14 mouse cellular contexts compared by ENCODE assay signal in genomic region chr10:63810043-63810617, GRCm38 (mm10).
DNase-seq lines count a peak whose midpoint lies in the region; ATAC-seq lines count a peak whose summit lies in the region.
"Had no signal": no experiment of that assay in that cellular context is flagged by ENCODE, and none has a peak within 500 bp of the region (broad histone marks: within the 10 kb centered on the region; RNA-seq: fewer than 3 reads in every experiment).

No protein-coding gene starts in this region.

- no peaks in the 10 kb centered on the region for H3K27me3 ChIP-seq in embryonic facial prominence, embryonic 14.5 days (replicated peaks; ENCODE audit: control insufficient read depth, insufficient read depth, low read length)
- no peaks in the 10 kb centered on the region for H3K27me3 ChIP-seq in midbrain, embryonic 13.5 days
- H3K27me3 ChIP-seq: neural tube, embryonic 13.5 days had no signal

- H3K4me3 ChIP-seq in embryonic facial prominence, embryonic 14.5 days (ENCODE audit: low read depth, low read length), result no peak overlapping the region
- H3K4me3 ChIP-seq in midbrain, embryonic 13.5 days (replicated peaks), result no peak overlapping the region
- H3K4me3 ChIP-seq: gastrocnemius, adult 2 months; neural tube, embryonic 13.5 days had no signal

- 29% methylated on average over 9 of the region's 9 CpGs for WGBS in embryonic facial prominence, embryonic 14.5 days
- 12% methylated on average over 9 of the region's 9 CpGs for WGBS in midbrain, embryonic 13.5 days

- no peak overlapping the region for H3K4me2 ChIP-seq in embryonic facial prominence, embryonic 14.5 days (ENCODE audit: low read depth, low read length)
- H3K4me2 ChIP-seq in midbrain, embryonic 13.5 days (replicated peaks), result 0 out of 2 replicates have a peak overlapping the region, but pooled peaks have one; percentile 2
- H3K4me2 ChIP-seq: neural tube, embryonic 13.5 days had no signal

- ATAC-seq in cerebellum, adult (ENCODE audit: insufficient number of reproducible peaks, low FRiP score, low TSS enrichment), result peak; percentile 52; the same call in 1 of the 2 replicates
- no peak for ATAC-seq in embryonic facial prominence, embryonic 14.5 days (ENCODE audit: low read depth)
- ATAC-seq in midbrain, embryonic 13.5 days, result 0 out of 2 replicates have a peak, but pooled peaks have one; percentile 17

- no peak overlapping the region for H3K9ac ChIP-seq in embryonic facial prominence, embryonic 14.5 days (ENCODE audit: low read depth, low read length)
- H3K9ac ChIP-seq in midbrain, embryonic 13.5 days (replicated peaks), result no peak overlapping the region
- H3K9ac ChIP-seq: neural tube, embryonic 13.5 days had no signal

- peak; percentile 7 for DNase-seq in embryo, embryonic 11 days
- no peak for DNase-seq in embryo, embryonic 10 days (ENCODE audit: low spot score)
- DNase-seq in embryonic facial prominence, embryonic 14.5 days (ENCODE audit: low spot score), result peak; percentile 20
- no peak for DNase-seq in neural tube, embryonic 10.5 days (ENCODE audit: extremely low spot score, low spot score)
- DNase-seq in layer of hippocampus, adult 9-11 months, result no peak
- no peak for DNase-seq in kidney, adult 18-20 months
- DNase-seq: gastrocnemius, adult 2 months; kidney, postnatal 10 days; thymus, adult 18-20 months had no signal

- no peaks in the 10 kb centered on the region for H3K36me3 ChIP-seq in embryonic facial prominence, embryonic 14.5 days (ENCODE audit: control insufficient read depth, insufficient read depth, low read length)
- H3K36me3 ChIP-seq in midbrain, embryonic 13.5 days, result no peaks in the 10 kb centered on the region
- H3K36me3 ChIP-seq: G1E; neural tube, embryonic 13.5 days had no signal

- H3K27ac ChIP-seq in embryonic facial prominence, embryonic 14.5 days (replicated peaks; ENCODE audit: low read depth, low read length), result no peak overlapping the region
- H3K27ac ChIP-seq in midbrain, embryonic 13.5 days, result no peak overlapping the region
- H3K27ac ChIP-seq: gastrocnemius, adult 2 months; macrophage; neural tube, embryonic 13.5 days had no signal

- no peaks in the 10 kb centered on the region for H3K4me1 ChIP-seq in embryonic facial prominence, embryonic 14.5 days (ENCODE audit: control insufficient read depth, insufficient read depth, low read length)
- peaks cover 6% of the 10 kb centered on the region; the same call in 1 of the 2 replicates for H3K4me1 ChIP-seq in midbrain, embryonic 13.5 days (replicated peaks)

- no peaks in the 10 kb centered on the region for H3K9me3 ChIP-seq in embryonic facial prominence, embryonic 14.5 days (ENCODE audit: control insufficient read depth, low read length)
- no peaks in the 10 kb centered on the region for H3K9me3 ChIP-seq in midbrain, embryonic 13.5 days
- H3K9me3 ChIP-seq: neural tube, embryonic 13.5 days had no signal

Comparison
In these comparisons a context has a peak if more than half of its experiments do, and no peak if none do; other contexts are left out.
1. DNase-seq: peak in embryo, embryonic 11 days (single experiment) and embryonic facial prominence, embryonic 14.5 days (single experiment); none in embryo, embryonic 10 days (single experiment), neural tube, embryonic 10.5 days (single experiment), layer of hippocampus, adult 9-11 months (single experiment) and kidney, adult 18-20 months (single experiment).